Mouse (Mus musculus) layer of hippocampus, postnatal 36 days (tissue): ENCODE results near the gene Rnf216. TPM values are rescaled to one million over a fixed set of nuclear protein-coding genes. Genes with fewer than 3 reads are reported as not detected.

ENCODE experiments used
- DNase-seq, 2 experiments: peaks; one replicate each; pipeline ENCODE4 v3.0.0; 2022
- total RNA-seq, 2 experiments: library from RNA; stranded (reverse); gene quantifications; 2 replicates each; pipeline ENCODE4 v1.2.3; 2021

The Rnf216 gene
- total RNA-seq, 2 experiments from 2014 or later, result 49.3 to 51.1 TPM

GRCm38 (mm10) chr5:143000091-143000490 lies 112.7 kb downstream of the Rnf216 start:
- DNase-seq, result no peak

- no peak for DNase-seq
These were observed 114.6 kb downstream of the Rnf216 start for GRCm38 (mm10) chr5:142998171-142998570.

GRCm38 (mm10) chr5:142997526-142997925 lies 115.3 kb downstream of the Rnf216 start:
- DNase-seq, result no peak

GRCm38 (mm10) chr5:142994746-142995145 lies 118.0 kb downstream of the Rnf216 start:
- DNase-seq, result no peak

GRCm38 (mm10) chr5:142989167-142989566 lies 123.6 kb downstream of the Rnf216 start:
- no peak for DNase-seq

GRCm38 (mm10) chr5:142988520-142988919 lies 124.3 kb downstream of the Rnf216 start:
- DNase-seq, result no peak

GRCm38 (mm10) chr5:142984271-142984670 lies 128.5 kb downstream of the Rnf216 start:
- no peak for DNase-seq

- DNase-seq, result no peak
These were observed 129.6 kb downstream of the Rnf216 start for GRCm38 (mm10) chr5:142983174-142983573.

- DNase-seq, result no peak
These were observed 130.6 kb downstream of the Rnf216 start for GRCm38 (mm10) chr5:142982046-142982801.

- DNase-seq, result no peak
These were observed 136.3 kb downstream of the Rnf216 start for GRCm38 (mm10) chr5:142976516-142976915.

GRCm38 (mm10) chr5:142974598-142975121 lies 138.1 kb downstream of the Rnf216 start:
- peak; percentile 79 for DNase-seq

- no peak for DNase-seq
These were observed 138.8 kb downstream of the Rnf216 start for GRCm38 (mm10) chr5:142973971-142974370.

GRCm38 (mm10) chr5:142968411-142968810 lies 144.4 kb downstream of the Rnf216 start:
- DNase-seq, result peak; percentile 70 to 73

GRCm38 (mm10) chr5:142964650-142965049 lies 148.1 kb downstream of the Rnf216 start:
- DNase-seq, result no peak

GRCm38 (mm10) chr5:142963705-142964494 lies 148.9 kb downstream of the Rnf216 start:
- DNase-seq, result peak; percentile 50

- peak; percentile 61 to 64 for DNase-seq
These were observed 149.6 kb downstream of the Rnf216 start for GRCm38 (mm10) chr5:142963003-142963704.

GRCm38 (mm10) chr5:142962444-142962961 lies 150.3 kb downstream of the Rnf216 start:
- no peak for DNase-seq

- DNase-seq, result peak; percentile 47 to 54
These were observed 150.8 kb downstream of the Rnf216 start for GRCm38 (mm10) chr5:142961881-142962443.

GRCm38 (mm10) chr5:142961398-142961880 lies 151.4 kb downstream of the Rnf216 start:
- no peak for DNase-seq

GRCm38 (mm10) chr5:142960775-142961271 lies 152.0 kb downstream of the Rnf216 start:
- peak in 1 of 2 experiments; percentile 42 for DNase-seq
